Mouse (Mus musculus) left cerebral cortex, adult 6 months (tissue): ENCODE results near the gene Myo6. TPM values are rescaled to one million over a fixed set of nuclear protein-coding genes. Genes with fewer than 3 reads are reported as not detected.

ENCODE experiments used
- long read RNA-seq, 2 experiments: library from polyadenylated mRNA; unstranded; transcript quantifications; one replicate each; pipeline ENCODE4 v2.0.0; 2019 to 2020
- polyA plus RNA-seq: library from polyadenylated mRNA; unstranded; fragments of <200 nt; fragmentation: Nextera tagmentation; gene quantifications from 2 replicates; pipeline ENCODE4 v1.2.3, GENCODE M21; 2021

Gene Myo6
- polyA plus RNA-seq: 17.9 and 22.8 TPM in 2 replicates
- long read RNA-seq, experiment 1, full-length matches to known transcripts: 30 of 154 reads
- long read RNA-seq, experiment 1, partial matches to known transcripts: 96 of 154 reads
- long read RNA-seq, experiment 1, other reads (novel, unspliced or antisense): 28 of 154 reads
- long read RNA-seq, experiment 2, partial matches to known transcripts: 56 of 86 reads
- long read RNA-seq, experiment 2, other reads (novel, unspliced or antisense): 28 of 86 reads

DNA sequence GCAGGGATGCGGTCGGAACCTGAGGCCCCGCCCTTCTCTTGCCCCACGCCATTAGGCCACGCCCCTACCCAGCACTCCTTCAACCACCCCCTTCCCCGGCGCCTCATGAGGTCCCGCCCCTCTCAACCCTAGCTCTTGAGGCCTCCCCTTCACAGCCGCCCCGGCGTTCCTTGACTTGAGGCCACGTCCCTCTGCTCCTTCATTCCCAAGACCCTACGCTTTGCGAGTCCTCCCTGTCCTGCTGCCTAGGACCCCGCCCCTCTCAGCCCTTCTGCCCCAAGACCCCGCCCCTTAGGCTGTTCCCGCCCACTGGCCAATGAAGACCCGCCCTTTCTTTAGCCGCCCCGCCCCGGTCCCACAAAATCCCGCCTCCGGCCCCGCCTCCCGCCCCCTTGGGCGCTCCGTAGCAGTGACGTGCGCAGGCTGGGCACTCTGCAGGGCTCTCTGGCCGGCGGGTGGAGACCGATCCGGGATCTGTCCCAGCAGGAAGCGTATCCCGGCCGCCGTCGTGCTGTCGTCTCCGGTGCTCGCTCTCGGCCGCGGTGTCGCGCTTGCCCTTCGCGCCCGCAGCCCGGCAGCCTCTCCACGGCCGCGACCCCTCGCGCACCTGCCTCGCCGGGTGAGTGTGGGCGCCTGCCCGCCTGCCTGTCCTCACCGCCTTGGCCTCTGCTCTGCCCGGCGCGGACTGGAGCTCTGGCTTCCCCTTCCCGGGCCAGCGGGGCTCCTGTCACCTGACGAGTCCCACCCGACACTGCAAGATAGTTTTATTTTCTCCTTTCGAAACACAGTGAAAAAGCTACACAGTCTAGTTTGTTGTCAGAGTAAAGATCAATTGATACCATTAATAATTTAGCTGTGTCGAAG lies at the start of gene Myo6:
Gene Myo6, plus strand, starts transcription at position 421 of the 864 bp plus-strand sequence.

Other genes starting within 250 kb of the Myo6 start
- 6.0 and 8.4 TPM in 2 replicates for gene Filip1, start 152.2 kb upstream of the Myo6 start, polyA plus RNA-seq
- gene Senp6, start 98.1 kb upstream of the Myo6 start, polyA plus RNA-seq: 14.9 and 26.6 TPM in 2 replicates